Mouse (Mus musculus) CD4-positive helper T cell, adult 2 months (primary cell): ENCODE results near the gene Cep72.
"Not testable (repeated sequence)": the region's sequence is repeated elsewhere in the genome, so short reads cannot be mapped to it uniquely, and the experiment has no call there.

Source experiments
- DNase-seq: peaks from one replicate; pipeline ENCODE4 v3.0.0-alpha.2; 2012; ENCODE audit warnings: low read depth, missing footprints, low spot score

Cep72 gene

GRCm38 (mm10) chr13:74061613-74062377 lies at the start of gene Cep72:
Gene Cep72, minus strand, starts transcription at chr13:74062299.
- peak; percentile 92 for DNase-seq

GRCm38 (mm10) chr13:74107410-74107809 lies 45.3 kb upstream of the Cep72 start:
- no peak for DNase-seq

GRCm38 (mm10) chr13:74104417-74104816 lies 42.3 kb upstream of the Cep72 start:
- DNase-seq: no peak

- no peak for DNase-seq
Measured at GRCm38 (mm10) chr13:74102831-74103582, 40.9 kb upstream of the Cep72 start.

GRCm38 (mm10) chr13:74102108-74102830 lies 40.2 kb upstream of the Cep72 start:
- DNase-seq: no peak

- DNase-seq: no peak
Measured at GRCm38 (mm10) chr13:74098913-74099312, 36.8 kb upstream of the Cep72 start.

GRCm38 (mm10) chr13:74096715-74097363 lies 34.7 kb upstream of the Cep72 start:
- peak; percentile 33 for DNase-seq

GRCm38 (mm10) chr13:74095936-74096335 lies 33.8 kb upstream of the Cep72 start:
- DNase-seq: no peak

- no peak for DNase-seq
Measured at GRCm38 (mm10) chr13:74090265-74090664, 28.2 kb upstream of the Cep72 start.

GRCm38 (mm10) chr13:74073369-74073768 lies 11.3 kb upstream of the Cep72 start:
- DNase-seq: no peak

- no peak for DNase-seq
Measured at GRCm38 (mm10) chr13:74071714-74072113, 9.6 kb upstream of the Cep72 start.

- not testable (repeated sequence) for DNase-seq
Measured at GRCm38 (mm10) chr13:74071244-74071643, 9.1 kb upstream of the Cep72 start.

- no peak for DNase-seq
Measured at GRCm38 (mm10) chr13:74066576-74066975, 4.5 kb upstream of the Cep72 start.

- DNase-seq: no peak
Measured at GRCm38 (mm10) chr13:74063340-74064050, 1.4 kb upstream of the Cep72 start.

GRCm38 (mm10) chr13:74062378-74063128 lies 454 bp upstream of the Cep72 start:
- DNase-seq: no peak

- no peak for DNase-seq
Measured at GRCm38 (mm10) chr13:74058081-74058480, 4.0 kb downstream of the Cep72 start.

- no peak for DNase-seq
Measured at GRCm38 (mm10) chr13:74056194-74056593, 5.9 kb downstream of the Cep72 start.

GRCm38 (mm10) chr13:74039926-74040325 lies 22.2 kb downstream of the Cep72 start:
- DNase-seq: no peak

- no peak for DNase-seq
Measured at GRCm38 (mm10) chr13:74035776-74036175, 26.3 kb downstream of the Cep72 start.

GRCm38 (mm10) chr13:74034756-74035155 lies 27.3 kb downstream of the Cep72 start:
- DNase-seq: no peak
